Mouse (Mus musculus): ENCODE results near the gene Auts2.

The Auts2 gene

GRCm38 (mm10) chr5:132168805-132169204, 374.3 kb downstream of the Auts2 start:
- 72% methylated on average over 5 of the region's 5 CpGs for WGBS

DNA sequence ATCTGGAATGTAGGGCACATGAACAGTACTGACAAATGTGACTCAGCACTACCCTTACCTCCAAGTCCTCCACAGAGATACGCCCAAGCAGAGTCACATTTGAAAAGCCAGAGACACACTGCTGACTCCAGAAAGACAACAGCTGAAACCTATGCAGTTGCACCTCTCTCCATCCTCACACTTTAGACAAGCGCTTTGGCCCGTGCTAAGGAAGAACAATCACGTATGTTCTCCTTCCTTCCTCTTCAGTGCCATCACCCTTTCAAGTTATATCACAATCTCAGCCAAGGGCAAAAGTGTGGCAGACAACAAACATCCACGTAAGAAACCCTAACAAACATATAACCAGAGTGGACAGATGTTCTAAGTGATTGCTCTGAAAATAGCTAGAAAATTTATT, 374.9 kb downstream of the Auts2 start:
- 70% methylated on average over 5 of the region's 5 CpGs for WGBS

- 84% methylated on average over 3 of the region's 3 CpGs for WGBS
These were observed 376.6 kb downstream of the Auts2 start for GRCm38 (mm10) chr5:132166559-132166958.

- WGBS: 94% methylated on average over 10 of the region's 10 CpGs
These were observed 379.2 kb downstream of the Auts2 start for GRCm38 (mm10) chr5:132163960-132164359.

- WGBS: 87% methylated on average over 4 of the region's 4 CpGs
These were observed 381.0 kb downstream of the Auts2 start for GRCm38 (mm10) chr5:132162206-132162533.

DNA sequence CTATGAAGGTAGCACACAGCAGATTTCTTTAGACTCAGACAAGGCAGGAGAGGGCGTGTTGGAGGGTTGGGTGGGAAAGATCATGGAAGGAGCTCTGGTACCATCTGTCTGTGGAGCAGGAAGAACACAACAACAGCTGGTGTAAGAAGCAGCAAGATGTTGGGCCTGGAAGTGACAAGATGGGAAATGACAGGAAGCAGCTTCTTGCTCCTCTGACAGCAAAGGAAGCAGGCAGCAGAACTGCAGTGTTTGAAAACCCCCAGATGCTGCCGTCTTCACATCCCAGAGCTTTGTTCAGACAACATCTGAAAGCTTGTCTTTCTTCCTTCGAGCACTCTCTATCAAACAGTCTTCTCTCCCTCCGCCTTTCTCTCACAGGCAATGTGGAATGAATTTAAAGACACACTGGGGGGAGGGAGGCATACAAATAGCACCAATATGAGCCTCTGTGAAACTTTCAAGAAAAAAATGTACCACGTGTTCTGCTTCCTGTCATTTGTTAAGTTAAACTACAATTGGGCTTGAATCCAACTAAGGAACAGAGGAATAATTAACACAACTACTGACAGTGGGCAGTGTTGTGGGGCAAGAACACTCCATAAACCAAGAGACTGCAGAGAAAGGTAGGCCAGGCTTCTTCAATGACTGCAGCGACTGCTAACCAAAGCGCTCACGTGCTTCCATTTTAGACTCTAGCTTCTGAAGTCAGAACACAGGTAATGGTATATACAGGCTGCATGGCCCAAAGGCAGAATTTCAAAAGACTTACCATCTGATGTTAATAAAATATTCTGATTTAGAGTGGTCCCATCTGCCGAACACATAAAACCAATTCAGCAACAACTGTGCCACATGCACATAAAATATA, 381.6 kb downstream of the Auts2 start:
- WGBS: 40% methylated on average over 9 of the region's 9 CpGs

DNA sequence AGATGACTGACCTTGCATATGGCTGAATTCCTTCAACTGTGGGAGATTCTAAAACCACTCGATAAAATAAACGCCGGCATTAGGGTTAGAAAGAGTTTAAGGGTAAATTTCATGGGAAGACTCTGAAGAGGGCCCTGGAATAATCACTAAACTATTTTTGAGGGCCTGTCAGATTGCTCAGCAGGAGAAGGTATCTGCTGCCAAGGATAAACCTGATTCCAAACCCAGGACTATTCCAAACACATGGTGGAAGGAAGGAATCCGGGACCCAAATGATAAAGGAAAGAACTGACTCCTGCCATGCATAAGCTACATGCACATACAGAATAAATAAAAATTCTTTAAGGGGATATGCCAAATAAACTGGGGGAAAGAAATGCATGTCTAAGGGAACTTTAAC, 399.0 kb downstream of the Auts2 start:
- 94% methylated on average over 4 of the region's 4 CpGs for WGBS

DNA sequence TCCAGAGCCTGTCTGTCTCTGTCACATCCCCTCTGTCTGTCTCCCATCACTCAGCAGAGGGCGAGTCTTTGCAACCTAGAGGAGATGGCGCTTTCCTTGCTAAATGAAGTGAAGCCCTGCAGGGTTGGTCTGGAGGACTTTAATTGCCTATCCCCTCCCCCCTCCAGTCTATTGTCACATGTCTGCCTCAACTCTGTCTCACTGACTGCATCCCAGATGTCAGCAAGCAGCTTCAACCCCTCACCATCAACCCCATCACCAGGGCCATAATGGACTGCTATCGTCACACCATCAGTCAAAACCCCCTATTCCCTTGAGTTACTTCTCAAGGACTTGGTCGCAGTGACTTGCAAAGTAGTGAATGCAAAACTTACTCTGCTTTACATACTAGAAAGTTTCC, 402.3 kb downstream of the Auts2 start:
- 96% methylated on average over 4 of the region's 4 CpGs for whole genome bisulfite sequencing

DNA sequence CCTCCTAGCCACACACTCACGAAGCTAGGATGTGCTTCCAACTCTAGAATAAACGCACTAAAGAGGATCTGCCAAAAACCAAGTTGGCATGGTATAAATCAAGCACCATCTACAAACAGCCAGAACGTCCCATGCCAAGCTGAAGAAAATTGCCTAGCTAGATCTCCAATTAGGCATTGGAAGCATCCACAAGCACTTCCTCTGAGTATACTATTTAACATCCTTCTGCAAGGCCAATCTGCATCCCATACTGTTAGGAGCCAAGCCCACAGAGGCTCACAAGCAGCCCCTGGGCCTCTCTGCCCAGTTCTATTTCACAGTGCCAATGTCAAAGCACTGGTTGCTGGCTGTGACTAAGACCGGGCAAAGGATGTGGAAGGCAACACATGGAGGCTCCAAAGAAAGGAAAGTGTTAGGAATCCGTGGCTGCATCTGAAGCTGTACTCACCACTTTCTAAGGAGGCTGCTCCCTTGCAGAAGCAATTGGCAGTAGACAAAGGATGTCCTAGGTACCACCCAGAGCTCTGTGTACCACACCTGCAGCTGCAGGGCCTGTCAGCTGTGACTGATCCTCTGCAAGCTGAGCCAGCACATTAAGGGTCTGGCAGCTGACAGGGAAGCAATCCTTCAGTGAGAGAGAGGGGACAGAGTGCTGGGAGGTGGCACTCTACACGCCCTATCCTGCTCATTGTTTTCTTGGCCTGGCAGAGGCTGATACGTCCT, 407.0 kb downstream of the Auts2 start:
- 33% methylated on average over 7 of the region's 7 CpGs for WGBS

DNA sequence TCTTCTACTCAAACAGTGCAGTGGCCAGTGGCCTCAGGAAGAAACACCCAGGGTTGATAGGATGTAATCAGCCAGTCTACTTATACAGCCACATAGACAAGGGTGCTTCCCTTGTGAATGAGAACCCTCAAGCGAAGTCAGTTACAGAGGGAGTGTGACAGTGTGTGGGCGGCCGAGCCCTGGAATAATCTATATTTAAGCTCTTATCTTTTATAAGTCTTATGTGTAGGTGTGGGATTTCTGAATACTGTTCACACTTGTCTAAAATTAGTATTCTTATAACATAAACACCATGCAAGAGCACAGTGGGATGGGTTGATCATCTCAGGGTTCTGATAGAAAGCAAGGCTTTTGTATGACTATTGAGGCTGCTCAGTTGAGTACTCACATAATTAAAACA, 411.2 kb downstream of the Auts2 start:
- WGBS: 50% methylated on average over 3 of the region's 3 CpGs

DNA sequence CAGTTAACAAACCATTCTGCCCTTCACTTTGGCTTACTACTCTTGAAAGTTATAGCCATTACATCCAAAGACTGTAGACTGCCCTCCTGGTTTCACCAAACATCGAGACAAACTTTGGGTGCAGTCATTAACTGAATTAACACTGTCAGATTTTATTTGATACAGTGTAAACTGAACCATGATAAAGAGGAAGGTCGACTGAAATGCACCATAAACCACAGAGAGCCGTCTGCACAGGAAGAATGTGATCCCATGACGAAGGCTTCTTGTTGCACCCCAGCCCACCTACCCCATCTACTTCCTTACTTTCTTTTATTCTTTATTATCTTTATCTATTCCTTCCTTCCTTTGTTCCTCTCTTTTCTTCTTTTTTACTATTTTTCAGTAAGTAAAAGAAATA, 412.6 kb downstream of the Auts2 start:
- WGBS: 72% methylated on average over 4 of the region's 4 CpGs

DNA sequence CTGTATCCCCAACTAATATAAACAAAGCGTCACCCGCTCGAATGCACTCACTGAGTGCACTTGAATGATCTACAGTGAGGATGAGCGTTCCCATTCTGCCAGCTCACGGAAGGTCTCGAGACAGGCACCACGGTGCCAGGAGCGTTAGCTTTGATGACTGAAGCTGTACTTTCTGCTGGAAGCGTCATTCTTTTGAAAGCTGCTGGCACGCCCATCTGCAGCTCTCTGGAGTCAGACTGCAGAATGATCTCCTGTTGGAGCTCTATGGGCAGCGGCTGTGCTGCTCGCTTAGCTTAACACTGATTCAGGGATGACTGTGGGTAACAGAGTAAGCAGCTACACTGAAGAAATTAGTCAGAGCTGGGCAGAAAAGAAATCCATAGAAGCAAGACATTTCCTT, 416.5 kb downstream of the Auts2 start:
- 39% methylated on average over 12 of the region's 12 CpGs for WGBS

GRCm38 (mm10) chr5:132115631-132116030, 427.5 kb downstream of the Auts2 start:
- WGBS: 31% methylated on average over 3 of the region's 3 CpGs

- 72% methylated on average over 8 of the region's 8 CpGs for WGBS
These were observed 428.4 kb downstream of the Auts2 start for GRCm38 (mm10) chr5:132114561-132115301.

DNA sequence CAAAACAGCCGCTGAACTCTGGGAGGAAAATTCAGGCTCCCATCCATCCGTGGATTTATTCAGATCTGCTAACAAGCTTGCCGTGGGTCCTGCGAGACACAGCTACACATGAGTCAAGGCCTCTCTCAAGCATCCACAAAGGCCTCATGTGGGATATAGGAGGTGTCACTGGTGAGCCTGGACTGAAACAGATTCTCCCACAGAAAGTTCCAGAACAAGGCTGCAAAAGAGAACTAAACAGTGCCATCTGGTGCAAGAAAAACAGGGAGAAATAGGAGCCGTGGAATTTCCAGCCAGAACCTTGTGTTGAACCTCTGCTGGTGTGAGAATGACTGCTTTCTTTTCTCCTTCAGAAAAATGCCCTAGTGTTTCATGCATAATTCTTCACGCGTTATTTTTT, 429.7 kb downstream of the Auts2 start:
- 24% methylated on average over 7 of the region's 7 CpGs for WGBS

DNA sequence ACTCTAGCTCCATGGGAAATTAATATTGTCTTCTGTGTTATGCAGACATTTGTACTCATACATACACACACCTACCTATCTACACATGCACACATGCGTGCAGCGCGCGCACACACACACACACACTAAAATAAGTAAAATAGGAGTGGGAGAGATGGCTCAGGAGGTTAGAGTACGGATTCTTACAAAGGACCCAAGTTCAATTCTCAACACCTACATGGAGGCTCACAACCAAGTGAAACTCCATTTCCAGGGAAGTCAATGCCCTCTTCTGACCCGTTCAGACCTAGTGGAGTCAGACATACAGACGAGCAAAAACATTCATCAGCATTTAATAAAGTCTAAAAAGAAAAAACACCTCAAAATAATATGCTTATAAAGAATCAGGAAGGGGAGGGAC, 430.5 kb downstream of the Auts2 start:
- WGBS: 96% methylated on average over 7 of the region's 7 CpGs

DNA sequence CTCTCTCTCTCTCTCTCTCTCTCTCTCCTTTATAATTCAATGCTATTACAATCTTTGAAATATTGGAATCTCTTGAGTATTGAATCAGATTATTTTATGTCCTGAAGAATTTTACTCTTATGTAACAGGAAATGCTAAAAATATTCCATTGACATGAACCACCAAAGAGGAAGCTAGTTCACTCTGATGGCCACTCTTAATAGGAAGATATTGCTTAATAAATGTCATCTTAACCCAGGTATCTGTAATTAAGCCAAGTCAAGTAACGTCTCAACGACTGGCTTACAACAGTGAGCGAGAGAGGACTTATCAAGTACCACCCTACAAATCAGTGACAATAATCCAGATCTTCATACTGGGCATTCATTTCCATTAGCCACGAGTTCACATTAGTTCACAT, 440.7 kb downstream of the Auts2 start:
- 91% methylated on average over 4 of the region's 4 CpGs for WGBS

DNA sequence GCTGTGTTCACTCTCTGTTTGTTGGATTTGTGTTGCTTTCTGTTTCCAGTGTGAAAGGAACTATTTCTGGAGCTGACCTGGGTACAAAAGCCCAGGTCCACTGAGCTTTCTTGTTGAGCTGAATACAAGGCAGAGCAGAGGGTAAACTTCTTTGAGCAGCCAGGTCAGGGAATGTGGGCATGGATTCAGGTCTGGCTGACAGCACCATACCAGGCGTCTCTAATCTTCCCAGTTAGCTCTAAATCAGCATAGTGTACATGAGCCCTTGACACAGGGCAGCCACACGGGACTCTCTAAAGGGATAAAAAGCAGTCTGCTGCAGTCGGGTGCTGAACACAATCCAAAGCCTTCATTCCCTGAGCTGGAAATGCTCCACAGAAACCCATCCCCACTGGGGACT, 444.7 kb downstream of the Auts2 start:
- 46% methylated on average over 3 of the region's 3 CpGs for WGBS

GRCm38 (mm10) chr5:132092721-132093120, 450.4 kb downstream of the Auts2 start:
- 87% methylated on average over 6 of the region's 6 CpGs for WGBS

DNA sequence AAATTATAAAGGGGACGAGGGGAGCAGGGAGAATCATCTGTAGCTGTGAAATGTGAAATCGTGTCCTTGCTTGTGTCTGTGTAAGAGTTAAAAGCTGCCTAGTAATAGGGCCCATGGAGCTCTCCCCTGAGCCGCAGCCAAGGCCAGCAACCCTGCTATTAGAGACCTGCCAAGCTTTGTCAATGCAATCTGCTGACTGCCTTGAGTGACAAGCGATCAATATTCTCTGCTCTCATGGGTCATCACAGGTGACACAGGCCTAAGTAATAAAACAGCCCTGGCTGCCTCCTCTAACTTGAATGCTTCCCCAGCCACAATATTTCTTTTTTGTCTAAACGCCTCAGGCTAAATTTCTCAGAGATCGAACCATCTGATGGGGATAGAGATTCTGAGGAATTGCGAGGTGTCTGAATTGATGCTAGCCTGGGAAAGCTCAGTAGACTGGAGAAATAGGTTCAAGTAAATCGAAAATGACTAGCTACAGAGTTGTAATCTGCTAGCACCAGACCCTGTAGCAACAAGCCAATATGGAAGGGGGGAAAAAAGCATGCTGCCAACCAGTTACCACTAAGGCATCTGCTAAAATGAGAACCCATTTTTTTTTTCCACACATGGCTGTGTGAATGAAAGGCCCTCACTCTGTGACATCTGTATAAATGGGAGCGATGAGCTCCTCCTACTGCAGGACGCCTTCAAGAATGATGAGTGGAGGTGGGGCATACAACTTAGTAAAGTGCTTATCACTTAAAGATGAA, 453.5 kb downstream of the Auts2 start:
- WGBS: 76% methylated on average over 10 of the region's 10 CpGs

- 71% methylated on average over 3 of the region's 3 CpGs for WGBS
These were observed 454.6 kb downstream of the Auts2 start for GRCm38 (mm10) chr5:132088585-132088984.
